Mouse (Mus musculus): Measurements from ENCODE around the gene Doc2g. TPM values are rescaled to one million over a fixed set of nuclear protein-coding genes. Genes with fewer than 3 reads are reported as not detected.

Gene Doc2g
- polyA plus RNA-seq, 1 experiment from 2014 or later: 5.5 TPM

- 73% methylated on average over 3 of the region's 3 CpGs for WGBS
- ATAC-seq: no peak
Observed at GRCm38 (mm10) chr19:3991966-3992365, 11.1 kb upstream of the Doc2g start.

GRCm38 (mm10) chr19:3992416-3992815, 10.7 kb upstream of the Doc2g start, which contains the start of gene Tbx10:
Gene Tbx10, plus strand, starts transcription at chr19:3992752.
- H3K4me1 ChIP-seq: no peaks in the 10 kb centered on the region
- 0 out of 2 replicates have a peak, but pooled peaks cover 2% of the 10 kb centered on the region for H3K27me3 ChIP-seq
- no peak within 1 kb of the TSS for H3K4me2 ChIP-seq
- peaks cover 5% of the 10 kb centered on the region for H3K9me3 ChIP-seq (replicated peaks)
- no peak for ATAC-seq
- H3K9ac ChIP-seq: no peak within 1 kb of the TSS
- H3K4me3 ChIP-seq: no peak within 1 kb of the TSS
- no peaks in the 10 kb centered on the region for H3K36me3 ChIP-seq (ENCODE audit: poor library complexity, severe bottlenecking)
- 64% methylated on average over 5 of the region's 5 CpGs for WGBS
- H3K27ac ChIP-seq: no peak within 1 kb of the TSS

More at GRCm38 (mm10) chr19:3991966-3992365, 11.1 kb upstream of the Doc2g start:
- H3K9me3 ChIP-seq (replicated peaks): peaks cover 5% of the 10 kb centered on the region
- no peak overlapping the region for H3K4me2 ChIP-seq
- no peaks in the 10 kb centered on the region for H3K4me1 ChIP-seq
- H3K27ac ChIP-seq: no peak overlapping the region
- H3K9ac ChIP-seq: no peak overlapping the region
- no peaks in the 10 kb centered on the region for H3K36me3 ChIP-seq (ENCODE audit: poor library complexity, severe bottlenecking)
- H3K27me3 ChIP-seq: 0 out of 2 replicates have a peak, but pooled peaks cover 2% of the 10 kb centered on the region
- no peak overlapping the region for H3K4me3 ChIP-seq

- Histone ChIP-seq H3K27me3 (0 out of 2 replicates have a peak, but pooled peaks cover 10% of the 10 kb centered on the region), H3K27ac (no peak overlapping the region), H3K4me1 (peaks cover 6% of the 10 kb centered on the region), H3K36me3 (ENCODE audit: poor library complexity, severe bottlenecking) (no peaks in the 10 kb centered on the region), H3K4me2 (no peak overlapping the region), H3K9ac (no peak overlapping the region), H3K4me3 (no peak overlapping the region), H3K9me3 (replicated peaks) (no peaks in the 10 kb centered on the region)
- no peak for ATAC-seq
- 78% methylated on average over 6 of the region's 6 CpGs for WGBS
Observed at GRCm38 (mm10) chr19:3994932-3995331, 8.2 kb upstream of the Doc2g start.

- Histone ChIP-seq H3K4me2 (no peak overlapping the region), H3K27me3 (0 out of 2 replicates have a peak, but pooled peaks cover 10% of the 10 kb centered on the region), H3K36me3 (ENCODE audit: poor library complexity, severe bottlenecking) (no peaks in the 10 kb centered on the region), H3K4me1 (peaks cover 7% of the 10 kb centered on the region), H3K9ac (no peak overlapping the region), H3K9me3 (replicated peaks) (no peaks in the 10 kb centered on the region), H3K27ac (no peak overlapping the region), H3K4me3 (no peak overlapping the region)
- 92% methylated on average over 3 of the region's 3 CpGs for WGBS
- ATAC-seq: no peak
Observed at GRCm38 (mm10) chr19:3995505-3995904, 7.6 kb upstream of the Doc2g start.

- Histone ChIP-seq H3K9ac (no peak overlapping the region), H3K4me1 (peaks cover 11% of the 10 kb centered on the region), H3K9me3 (replicated peaks) (no peaks in the 10 kb centered on the region), H3K27me3 (0 out of 2 replicates have a peak, but pooled peaks cover 10% of the 10 kb centered on the region), H3K27ac (no peak overlapping the region), H3K36me3 (ENCODE audit: poor library complexity, severe bottlenecking) (no peaks in the 10 kb centered on the region), H3K4me3 (no peak overlapping the region), H3K4me2 (no peak overlapping the region)
- ATAC-seq: no peak
- WGBS: 72% methylated on average over 7 of the region's 7 CpGs
Observed at GRCm38 (mm10) chr19:3996106-3996505, 7.0 kb upstream of the Doc2g start.

GRCm38 (mm10) chr19:3996747-3997146, 6.4 kb upstream of the Doc2g start:
- Histone ChIP-seq H3K4me2 (no peak overlapping the region), H3K4me1 (peaks cover 17% of the 10 kb centered on the region), H3K9ac (no peak overlapping the region), H3K4me3 (no peak overlapping the region), H3K27ac (no peak overlapping the region), H3K36me3 (ENCODE audit: poor library complexity, severe bottlenecking) (no peaks in the 10 kb centered on the region), H3K27me3 (peaks cover 10% of the 10 kb centered on the region; the same call in 1 of the 2 replicates), H3K9me3 (replicated peaks) (no peaks in the 10 kb centered on the region)
- ATAC-seq: no peak
- 89% methylated on average over 8 of the region's 8 CpGs for WGBS

GRCm38 (mm10) chr19:3997231-3997630, 5.9 kb upstream of the Doc2g start:
- no peak overlapping the region for H3K9ac ChIP-seq
- no peak for ATAC-seq
- H3K4me3 ChIP-seq: no peak overlapping the region
- no peaks in the 10 kb centered on the region for H3K36me3 ChIP-seq (ENCODE audit: poor library complexity, severe bottlenecking)
- H3K4me2 ChIP-seq: no peak overlapping the region
- H3K27me3 ChIP-seq: peaks cover 8% of the 10 kb centered on the region; the same call in 1 of the 2 replicates
- no peaks in the 10 kb centered on the region for H3K9me3 ChIP-seq (replicated peaks)
- no peak overlapping the region for H3K27ac ChIP-seq
- H3K4me1 ChIP-seq: peaks cover 17% of the 10 kb centered on the region
- WGBS: 70% methylated on average over 8 of the region's 8 CpGs

- no peak overlapping the region for H3K27ac ChIP-seq
- H3K27me3 ChIP-seq: peaks cover 8% of the 10 kb centered on the region; the same call in 1 of the 2 replicates
- no peaks in the 10 kb centered on the region for H3K9me3 ChIP-seq (replicated peaks)
- 74% methylated on average over 8 of the region's 8 CpGs for WGBS
- peaks cover 17% of the 10 kb centered on the region for H3K4me1 ChIP-seq
- no peak for ATAC-seq
- no peak overlapping the region for H3K4me2 ChIP-seq
- no peak overlapping the region for H3K9ac ChIP-seq
- H3K4me3 ChIP-seq: no peak overlapping the region
- H3K36me3 ChIP-seq (ENCODE audit: poor library complexity, severe bottlenecking): no peaks in the 10 kb centered on the region
Observed at GRCm38 (mm10) chr19:3998335-3998734, 4.8 kb upstream of the Doc2g start.

GRCm38 (mm10) chr19:3999121-3999730, 3.9 kb upstream of the Doc2g start:
- peaks cover 8% of the 10 kb centered on the region; the same call in 1 of the 2 replicates for H3K27me3 ChIP-seq
- peak overlapping the region; percentile 25; the same call in 1 of the 2 replicates for H3K27ac ChIP-seq
- 88% methylated on average over 9 of the region's 9 CpGs for WGBS
- H3K4me1 ChIP-seq: peaks cover 17% of the 10 kb centered on the region
- ATAC-seq: no peak
- H3K4me2 ChIP-seq: peak overlapping the region; percentile 83
- peak overlapping the region; percentile 86; the same call in 1 of the 2 replicates for H3K9ac ChIP-seq
- no peaks in the 10 kb centered on the region for H3K36me3 ChIP-seq (ENCODE audit: poor library complexity, severe bottlenecking)
- H3K4me3 ChIP-seq: peak overlapping the region; percentile 67
- H3K9me3 ChIP-seq (replicated peaks): no peaks in the 10 kb centered on the region

- Histone ChIP-seq H3K27ac (peak within 1 kb of the TSS; percentile 95), H3K4me3 (peak within 1 kb of the TSS; percentile 67), H3K4me2 (peak within 1 kb of the TSS; percentile 83), H3K4me1 (peaks cover 17% of the 10 kb centered on the region), H3K27me3 (peaks cover 8% of the 10 kb centered on the region; the same call in 1 of the 2 replicates), H3K9ac (peak within 1 kb of the TSS; percentile 86), H3K36me3 (ENCODE audit: poor library complexity, severe bottlenecking) (peaks cover 5% of the 10 kb centered on the region), H3K9me3 (replicated peaks) (no peaks in the 10 kb centered on the region)
- WGBS: under 1% methylated on average over 64 of the region's 64 CpGs
- ATAC-seq: peak; percentile 94
Observed at GRCm38 (mm10) chr19:4000119-4000900, 2.8 kb upstream of the Doc2g start, which contains the start of the genes Nudt8 and Gm49405. Gene Nudt8, plus strand, starts transcription at chr19:4000580. Gene Gm49405, plus strand, starts transcription at chr19:4000626.

GRCm38 (mm10) chr19:4000949-4001525, 2.1 kb upstream of the Doc2g start:
- Histone ChIP-seq H3K4me3 (peak overlapping the region; percentile 67), H3K9ac (peak overlapping the region; percentile 86), H3K4me1 (peaks cover 17% of the 10 kb centered on the region), H3K36me3 (ENCODE audit: poor library complexity, severe bottlenecking) (peaks cover 10% of the 10 kb centered on the region), H3K27me3 (peaks cover 8% of the 10 kb centered on the region; the same call in 1 of the 2 replicates), H3K9me3 (replicated peaks) (no peaks in the 10 kb centered on the region), H3K4me2 (peak overlapping the region; percentile 83), H3K27ac (peak overlapping the region; percentile 95)
- peak; percentile 17 for ATAC-seq
- WGBS: 20% methylated on average over 17 of the region's 17 CpGs

Measured in forebrain, embryonic 13.5 days (tissue).